Mouse (Mus musculus) heart, adult 2 months (tissue): ENCODE results near the gene Cisd3.

ENCODE experiments used
- CTCF ChIP-seq: fragments of 200-600 bp; IDR thresholded peaks from 2 replicates; pipeline ENCODE4 v1.8.1; 2022; ENCODE audit warnings: antibody characterized with exemption, mild to moderate bottlenecking, moderate library complexity
- EP300 ChIP-seq: fragments of 200-500 bp; IDR thresholded peaks from 2 replicates; pipeline ENCODE4 v1.6.1; 2011; ENCODE audit warnings: low read depth, low read length, control low read depth; ENCODE audit not compliant: insufficient read depth
- POLR2A ChIP-seq: fragments of 200-500 bp; IDR thresholded peaks from 2 replicates; pipeline ENCODE4 v1.6.1; 2011; ENCODE audit warnings: mild to moderate bottlenecking, low read depth, low read length, control low read depth; ENCODE audit not compliant: insufficient read depth

GRCm38 (mm10) chr11:97662893-97663527, 22.6 kb upstream of the Cisd3 start, which contains the start of gene Mllt6:
- TF ChIP-seq CTCF = no peak
- no peak for TF ChIP-seq POLR2A
- TF ChIP-seq EP300 = no peak
